Mouse (Mus musculus) embryonic facial prominence, embryonic 14.5 days (tissue): ENCODE results near the gene Prkaca. TPM values are rescaled to one million over a fixed set of nuclear protein-coding genes. Genes with fewer than 3 reads are reported as not detected.
A peak's percentile ranks its signal among the peaks of the same experiment; 100 is the strongest.

Source experiments
- ATAC-seq: fragments of 200-750 bp; cut with Nextera tagmentation; 2 replicates; pipeline ENCODE4 v1.8.0; 2017; ENCODE audit warnings: low read depth, moderate number of reproducible peaks, moderate TSS enrichment
- DNase-seq: peaks from one replicate; pipeline ENCODE4 v3.0.0-alpha.2; 2015; ENCODE audit warnings: low spot score
- H3K27ac ChIP-seq: fragments of 300-500 bp; sonication (generic); replicated peaks from 2 replicates; pipeline ENCODE4 v1.5.1; 2014; ENCODE audit warnings: low read depth, mild to moderate bottlenecking, low read length, moderate library complexity
- H3K27me3 ChIP-seq: fragments of 300-500 bp; sonication (generic); replicated peaks from 2 replicates; pipeline ENCODE4 v1.6.1; 2014; ENCODE audit warnings: low read length; ENCODE audit not compliant: control insufficient read depth, insufficient read depth
- H3K36me3 ChIP-seq: fragments of 300-500 bp; sonication (generic); 2 replicates; pipeline ENCODE4 v1.6.1; 2014; ENCODE audit warnings: low read length, mixed read lengths; ENCODE audit not compliant: control insufficient read depth, insufficient read depth
- H3K4me1 ChIP-seq: fragments of 300-500 bp; sonication (generic); 2 replicates; pipeline ENCODE4 v1.6.1; 2014; ENCODE audit warnings: antibody characterized with exemption, low read length; ENCODE audit not compliant: control insufficient read depth, insufficient read depth
- H3K4me2 ChIP-seq: fragments of 300-500 bp; sonication (generic); 2 replicates; pipeline ENCODE4 v1.6.1; 2014; ENCODE audit warnings: low read depth, mild to moderate bottlenecking, low read length, moderate library complexity, mixed read lengths
- H3K4me3 ChIP-seq: fragments of 300-500 bp; sonication (generic); 2 replicates; pipeline ENCODE4 v1.5.1; 2014; ENCODE audit warnings: low read depth, mild to moderate bottlenecking, low read length
- H3K9ac ChIP-seq: fragments of 300-500 bp; sonication (generic); 2 replicates; pipeline ENCODE4 v1.6.1; 2014; ENCODE audit warnings: low read depth, mild to moderate bottlenecking, low read length, moderate library complexity, mixed read lengths
- H3K9me3 ChIP-seq: fragments of 300-500 bp; sonication (generic); 2 replicates; pipeline ENCODE4 v1.6.1; 2016; ENCODE audit warnings: low read length; ENCODE audit not compliant: control insufficient read depth
- WGBS: fragments of 180-500 bp; shearing (Covaris S2); extraction: QIAGEN DNeasy Blood & Tissue Kit; methylation state at CpG from one replicate; pipeline ENCODE4 v1.1.7; 2014; 5-methylcytosine and 5-hydroxymethylcytosine counted together
- polyA plus RNA-seq: library from polyadenylated mRNA; unstranded; fragments of >200 nt; fragmentation: Nextera tagmentation; extraction: Ambion mirVana; gene quantifications from 2 replicates; pipeline ENCODE4 v1.2.1, GENCODE M21; 2014

The Prkaca gene
- polyA plus RNA-seq, 1 experiment from 2014 or later = 247 TPM

DNA sequence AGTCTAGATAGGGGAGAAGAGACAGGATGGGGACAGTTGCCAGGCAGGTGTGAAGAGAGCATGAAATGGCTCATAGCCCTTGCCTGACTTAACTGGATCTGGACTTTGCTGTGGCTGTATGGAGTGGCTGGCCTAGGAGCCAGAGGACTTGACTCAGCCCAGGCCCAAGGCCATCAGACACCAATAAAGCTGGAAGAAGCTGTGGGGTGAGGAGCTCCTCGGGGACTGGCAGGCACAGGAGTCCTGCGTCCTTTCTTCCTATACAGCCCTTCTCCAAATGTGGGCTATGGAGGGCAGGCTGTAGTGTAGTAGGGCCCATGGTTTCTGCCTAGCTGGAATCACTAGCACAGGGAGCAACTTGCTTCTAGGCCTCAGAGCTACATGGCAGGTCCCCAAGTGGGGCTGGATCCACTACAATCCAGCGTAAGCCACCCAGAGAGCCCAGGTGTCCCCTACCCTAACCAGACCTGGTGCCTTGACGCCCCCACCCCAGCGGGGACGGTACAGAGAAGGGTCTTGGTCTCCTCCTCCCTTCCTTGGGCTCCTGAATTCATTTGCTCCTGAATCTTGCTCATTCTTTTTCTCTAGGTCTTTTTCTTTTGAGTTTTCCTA, 31.6 kb upstream of the Prkaca start:
- Histone ChIP-seq H3K4me2 (no peak overlapping the region), H3K4me1 (no peaks in the 10 kb centered on the region), H3K27ac (no peak overlapping the region), H3K27me3 (no peaks in the 10 kb centered on the region), H3K9ac (no peak overlapping the region), H3K9me3 (no peaks in the 10 kb centered on the region), H3K4me3 (no peak overlapping the region), H3K36me3 (peaks cover 41% of the 10 kb centered on the region)
- ATAC-seq (no peak), DNase-seq (no peak)
- WGBS = 77% methylated on average over 6 of the region's 6 CpGs

- ATAC-seq = no peak
- H3K4me1 ChIP-seq = no peaks in the 10 kb centered on the region
- H3K9me3 ChIP-seq = no peaks in the 10 kb centered on the region
- H3K36me3 ChIP-seq = peaks cover 28% of the 10 kb centered on the region
- no peak overlapping the region for H3K4me3 ChIP-seq
- no peak overlapping the region for H3K9ac ChIP-seq
- no peak for DNase-seq
- H3K27ac ChIP-seq = no peak overlapping the region
- no peaks in the 10 kb centered on the region for H3K27me3 ChIP-seq
- 76% methylated on average over 1 of the region's 1 CpGs for WGBS
- no peak overlapping the region for H3K4me2 ChIP-seq
Observed at GRCm38 (mm10) chr8:83942446-83942845, 30.3 kb upstream of the Prkaca start.

- DNase-seq (no peak), ATAC-seq (no peak)
- no peaks in the 10 kb centered on the region for H3K27me3 ChIP-seq
- H3K4me3 ChIP-seq = no peak overlapping the region
- H3K9me3 ChIP-seq = no peaks in the 10 kb centered on the region
- H3K27ac ChIP-seq = no peak overlapping the region
- no peaks in the 10 kb centered on the region for H3K4me1 ChIP-seq
- no peak overlapping the region for H3K4me2 ChIP-seq
- no peak overlapping the region for H3K9ac ChIP-seq
- WGBS = 58% methylated on average over 3 of the region's 3 CpGs
- no peaks in the 10 kb centered on the region for H3K36me3 ChIP-seq
Observed at GRCm38 (mm10) chr8:83945540-83945939, 27.3 kb upstream of the Prkaca start.

DNA sequence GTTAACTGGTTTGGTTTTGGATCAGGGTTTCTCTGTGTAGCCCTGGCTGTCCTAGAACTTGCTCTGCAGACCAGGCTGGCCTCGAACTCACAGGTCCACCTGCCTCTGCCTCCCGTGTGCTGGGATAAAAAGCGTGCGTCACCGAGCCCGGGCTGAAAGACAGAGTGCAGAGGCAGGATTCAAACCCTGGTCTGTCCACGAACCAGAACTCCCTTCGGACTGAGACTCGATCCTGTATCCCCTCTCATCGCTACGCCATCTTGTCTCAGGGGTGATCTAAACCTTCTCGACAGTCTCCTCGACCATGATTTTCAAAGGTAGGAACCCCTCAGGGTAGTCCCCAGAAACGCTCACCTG, 18.1 kb upstream of the Prkaca start:
- ATAC-seq (no peak), DNase-seq (no peak)
- Histone ChIP-seq H3K27ac (no peak overlapping the region; the same call in 1 of the 2 replicates), H3K4me2 (peak overlapping the region; percentile 55), H3K4me1 (no peaks in the 10 kb centered on the region), H3K9me3 (no peaks in the 10 kb centered on the region), H3K9ac (peak overlapping the region; percentile 47), H3K4me3 (peak overlapping the region; percentile 60), H3K27me3 (no peaks in the 10 kb centered on the region), H3K36me3 (no peaks in the 10 kb centered on the region)
- WGBS = 1% methylated on average over 14 of the region's 14 CpGs

DNA sequence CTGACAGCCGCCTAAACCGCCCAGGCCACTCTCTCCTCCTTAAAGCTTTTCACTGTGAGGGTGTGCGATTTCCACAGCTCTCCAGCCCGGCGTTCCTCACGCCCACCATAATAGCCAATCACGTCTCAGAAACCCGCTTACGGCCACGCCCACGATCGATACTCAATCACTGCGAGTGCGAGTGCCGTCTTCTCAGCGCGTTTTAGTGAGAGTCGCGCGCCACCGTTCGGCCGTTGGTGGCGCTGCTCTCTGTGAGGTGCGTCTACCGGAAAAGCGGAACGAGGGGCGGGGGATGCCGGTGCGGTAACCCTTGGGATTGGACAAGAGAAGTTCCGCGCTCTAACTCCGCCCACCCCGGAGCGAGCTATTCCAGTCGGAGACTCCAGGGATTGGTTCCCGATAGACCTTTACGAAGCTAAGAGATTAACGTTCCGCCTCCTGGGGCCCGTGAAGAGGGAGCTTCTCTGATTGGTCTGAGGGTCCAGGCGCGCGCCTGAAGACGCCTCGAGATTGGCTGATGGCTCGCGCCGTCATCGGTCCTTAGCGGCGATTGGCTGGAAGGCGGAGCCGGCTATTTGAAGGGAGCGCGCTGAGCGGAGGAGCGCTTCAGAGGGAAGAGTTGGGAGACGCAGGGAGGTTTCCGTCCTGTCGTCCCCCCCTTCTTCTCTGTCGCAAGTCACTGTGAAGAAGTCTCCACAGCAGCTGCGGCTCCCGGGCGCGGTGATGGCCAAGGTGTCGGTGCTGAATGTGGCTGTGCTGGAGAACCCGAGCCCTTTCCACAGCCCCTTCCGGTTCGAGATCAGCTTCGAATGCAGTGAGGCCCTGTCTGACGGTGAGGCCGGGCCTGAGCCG, 17.5 kb upstream of the Prkaca start, which contains the start of the genes Gm10644 and Asf1b:
Gene Gm10644 (minus strand): TSS at position 100 of the 852 bp plus-strand sequence.
Gene Asf1b (plus strand): TSS at position 402 of the 852 bp plus-strand sequence.
- under 1% methylated on average over 68 of the region's 75 CpGs for WGBS
- ATAC-seq = peak; percentile 99
- Histone ChIP-seq H3K9me3 (no peaks in the 10 kb centered on the region), H3K4me3 (peak within 1 kb of the TSS; percentile 60), H3K4me1 (no peaks in the 10 kb centered on the region), H3K36me3 (no peaks in the 10 kb centered on the region), H3K4me2 (peak within 1 kb of the TSS; percentile 87), H3K9ac (peak within 1 kb of the TSS; percentile 68), H3K27me3 (no peaks in the 10 kb centered on the region), H3K27ac (no peak within 1 kb of the TSS; the same call in 1 of the 2 replicates)
- peak; percentile 100 for DNase-seq

DNA sequence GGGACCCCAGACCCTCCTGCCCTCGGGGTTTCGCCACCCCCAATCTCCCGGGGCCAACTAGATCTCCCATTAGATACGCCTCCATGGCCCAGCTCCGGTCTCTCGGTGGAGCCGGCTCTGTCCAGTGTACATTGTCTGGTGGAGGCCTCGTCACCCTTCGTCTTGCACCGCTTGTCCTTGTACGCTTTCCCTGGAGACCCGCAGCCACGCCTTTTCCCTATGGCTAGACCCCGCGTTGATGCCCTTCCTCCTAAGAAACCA, 16.9 kb upstream of the Prkaca start:
- Histone ChIP-seq H3K4me1 (no peaks in the 10 kb centered on the region), H3K9me3 (no peaks in the 10 kb centered on the region), H3K36me3 (no peaks in the 10 kb centered on the region), H3K27me3 (no peaks in the 10 kb centered on the region), H3K4me3 (peak overlapping the region; percentile 60), H3K27ac (no peak overlapping the region), H3K9ac (peak overlapping the region; percentile 68), H3K4me2 (peak overlapping the region; percentile 87)
- WGBS = 2% methylated on average over 11 of the region's 15 CpGs
- ATAC-seq = no peak
- DNase-seq = no peak

DNA sequence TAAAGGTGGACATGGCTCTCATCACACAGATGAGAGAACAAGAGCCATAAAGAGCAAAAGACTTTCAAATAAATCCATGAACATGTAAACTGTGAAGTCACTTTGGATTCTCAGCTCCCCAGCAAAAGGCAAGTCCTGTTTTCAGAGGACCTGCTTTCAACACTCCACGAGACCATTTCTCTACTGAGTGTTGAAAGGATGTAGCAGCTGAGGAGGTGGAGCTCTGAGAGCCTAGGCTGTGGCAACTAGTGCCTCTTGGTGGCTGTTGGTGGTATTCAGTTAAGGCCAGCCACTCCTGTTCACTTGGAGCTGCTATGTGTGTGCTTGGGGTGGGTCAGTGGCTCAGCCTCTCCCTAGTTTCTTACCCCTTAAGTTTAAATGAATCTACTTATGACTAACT, 16.0 kb upstream of the Prkaca start:
- 28% methylated on average over 1 of the region's 1 CpGs for WGBS
- Histone ChIP-seq H3K27ac (no peak overlapping the region), H3K4me2 (peak overlapping the region; percentile 87), H3K4me1 (no peaks in the 10 kb centered on the region), H3K9ac (peak overlapping the region; percentile 68), H3K9me3 (no peaks in the 10 kb centered on the region), H3K4me3 (peak overlapping the region; percentile 60), H3K27me3 (no peaks in the 10 kb centered on the region), H3K36me3 (no peaks in the 10 kb centered on the region)
- DNase-seq (peak; percentile 58), ATAC-seq (no peak)

GRCm38 (mm10) chr8:83964015-83964765, 8.6 kb upstream of the Prkaca start:
- Histone ChIP-seq H3K27ac (no peak overlapping the region), H3K4me1 (no peaks in the 10 kb centered on the region), H3K9ac (no peak overlapping the region), H3K4me2 (no peak overlapping the region), H3K4me3 (no peak overlapping the region), H3K27me3 (no peaks in the 10 kb centered on the region), H3K9me3 (no peaks in the 10 kb centered on the region), H3K36me3 (peaks cover 22% of the 10 kb centered on the region)
- ATAC-seq = no peak
- DNase-seq = no peak
- WGBS = 91% methylated on average over 5 of the region's 5 CpGs
